Mouse (Mus musculus): ENCODE data around the gene Zfand3.

Gene Zfand3

DNA sequence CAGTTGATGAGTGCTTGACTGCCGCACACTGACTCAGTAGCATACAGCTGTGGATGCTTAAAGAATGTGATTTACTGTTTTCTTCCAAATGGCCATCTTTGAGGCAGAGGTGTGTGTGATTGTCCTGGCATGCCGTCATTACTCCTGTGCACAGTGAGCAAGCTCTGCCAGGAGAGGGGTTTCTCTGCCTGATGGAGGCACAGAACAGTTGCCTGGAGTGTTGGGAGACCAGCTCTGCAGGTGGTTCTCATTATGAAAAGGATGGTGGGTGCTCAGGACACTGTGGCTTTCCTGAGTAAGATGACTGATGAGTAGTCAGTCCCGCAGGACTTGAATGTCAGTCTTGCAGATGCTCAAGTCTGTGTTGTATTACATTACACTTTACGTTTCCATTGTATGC lies 149.6 kb downstream of the Zfand3 start:
- no peak for DNase-seq (ENCODE audit: low read depth)

- no peak for DNase-seq (ENCODE audit: low read depth)
These were observed 150.3 kb downstream of the Zfand3 start for GRCm38 (mm10) chr17:30154861-30155260.

DNA sequence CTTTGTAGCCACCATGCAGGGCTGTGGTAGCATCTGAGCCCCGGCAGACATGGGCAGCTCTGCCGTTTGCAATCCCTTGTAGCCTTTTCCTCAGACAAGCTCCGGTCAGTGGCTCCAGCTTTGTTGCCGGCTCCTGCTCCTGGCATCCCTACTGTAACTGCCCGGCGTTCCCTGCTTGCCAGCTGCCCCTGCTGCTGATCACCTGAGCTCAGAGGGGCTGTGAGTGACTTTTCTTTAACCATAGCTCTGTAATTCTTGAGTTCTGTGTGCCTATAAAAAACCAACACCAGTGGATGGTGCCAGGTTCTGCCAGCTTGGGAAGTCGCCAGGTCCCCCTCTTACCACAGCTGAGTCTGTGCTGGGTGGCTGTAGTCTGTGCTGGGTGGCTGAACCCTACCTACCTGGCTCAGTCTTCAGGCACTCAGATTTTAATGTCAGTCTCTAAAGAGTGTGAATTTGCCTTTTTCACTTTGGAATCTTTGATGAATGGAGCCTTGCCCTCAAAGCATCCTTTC lies 150.9 kb downstream of the Zfand3 start:
- DNase-seq (ENCODE audit: low read depth): no peak

GRCm38 (mm10) chr17:30158419-30159108 lies 154.0 kb downstream of the Zfand3 start:
- no peak for DNase-seq (ENCODE audit: low read depth)

DNA sequence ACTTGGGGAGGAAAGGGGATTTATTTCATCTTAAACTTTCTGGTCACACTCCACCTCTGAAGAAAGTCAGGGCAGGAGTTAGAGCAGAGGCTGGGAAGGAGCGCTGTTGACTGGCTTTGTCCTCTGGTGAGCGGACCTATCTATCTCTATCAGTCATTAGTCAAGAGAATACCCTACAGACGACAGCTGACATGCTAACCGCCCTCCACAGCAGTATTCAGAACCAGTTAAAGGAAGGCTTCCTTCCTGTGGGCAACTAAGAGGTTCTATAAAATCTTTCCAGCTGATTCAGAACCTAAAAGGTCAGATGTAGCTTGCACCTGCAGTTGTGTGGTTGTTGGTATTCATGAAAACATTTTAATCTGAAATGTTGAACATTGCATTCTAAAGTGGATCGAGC lies 154.8 kb downstream of the Zfand3 start:
- no peak for DNase-seq (ENCODE audit: low read depth)

- DNase-seq (ENCODE audit: low read depth): no peak
These were observed 156.4 kb downstream of the Zfand3 start for GRCm38 (mm10) chr17:30160823-30161432.

DNA sequence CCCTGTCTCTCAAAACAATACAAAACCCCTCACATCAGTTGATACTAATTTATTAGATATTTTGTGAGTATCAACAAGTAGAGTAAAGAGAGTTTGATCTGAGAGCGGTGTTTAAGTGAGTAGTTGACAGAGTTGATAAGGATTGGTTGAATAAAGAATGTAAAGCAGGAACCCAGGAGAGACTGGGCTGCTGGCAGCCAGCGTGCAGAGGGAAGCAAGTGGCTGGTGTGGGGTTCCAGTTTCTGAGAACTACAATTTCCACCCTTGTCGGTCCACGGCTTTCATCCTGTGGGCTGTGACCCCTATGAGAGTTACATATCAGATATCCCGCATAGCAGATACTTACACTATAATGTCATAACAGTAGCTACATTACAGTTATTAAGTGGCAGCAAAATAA lies 158.4 kb downstream of the Zfand3 start:
- DNase-seq (ENCODE audit: low read depth): no peak

- no peak for DNase-seq (ENCODE audit: low read depth)
These were observed 159.3 kb downstream of the Zfand3 start for GRCm38 (mm10) chr17:30163793-30164192.

DNA sequence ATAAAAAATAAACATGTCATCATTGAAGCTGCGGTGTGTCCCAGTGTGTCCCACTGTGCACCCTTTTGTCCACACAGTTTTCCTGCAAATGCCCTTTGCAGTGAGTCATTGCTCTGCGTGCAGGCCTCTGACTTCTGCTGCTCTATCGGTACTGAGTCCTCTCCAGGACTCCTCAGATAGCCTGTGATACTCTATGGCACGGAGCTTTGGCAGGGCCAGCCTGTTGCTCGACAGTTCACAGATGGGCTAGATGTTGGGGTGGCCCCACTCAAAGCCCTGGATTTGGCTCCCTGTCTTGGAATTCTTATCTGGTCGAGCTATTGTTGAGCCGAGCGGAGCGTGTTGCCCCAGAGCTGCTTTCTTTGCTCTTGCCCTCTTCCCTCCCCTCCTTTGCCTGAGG lies 160.3 kb downstream of the Zfand3 start:
- no peak for DNase-seq (ENCODE audit: low read depth)

GRCm38 (mm10) chr17:30177435-30177834 lies 172.9 kb downstream of the Zfand3 start:
- DNase-seq (ENCODE audit: low read depth): no peak

GRCm38 (mm10) chr17:30178402-30178801 lies 173.9 kb downstream of the Zfand3 start:
- DNase-seq (ENCODE audit: low read depth): no peak

DNA sequence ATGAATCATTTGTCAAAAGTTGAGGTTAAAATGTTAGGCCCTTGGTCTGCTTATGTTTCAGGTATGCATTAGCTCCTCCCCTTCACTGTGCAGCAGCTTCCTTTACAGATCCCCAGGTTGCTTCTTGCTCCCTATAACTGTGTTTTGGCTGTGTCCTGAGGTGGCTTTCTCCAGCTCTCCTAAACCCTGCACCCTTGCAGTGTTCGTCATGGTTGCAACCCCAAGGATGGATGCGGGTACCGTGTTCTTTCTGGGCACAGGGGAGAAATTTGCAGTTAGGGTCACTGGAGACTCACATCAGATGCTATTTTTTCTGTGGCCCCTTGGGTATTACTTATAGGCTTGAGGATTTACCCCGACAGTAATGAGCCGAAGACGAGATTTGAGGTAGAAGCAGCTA lies 175.7 kb downstream of the Zfand3 start:
- DNase-seq (ENCODE audit: low read depth): no peak

DNA sequence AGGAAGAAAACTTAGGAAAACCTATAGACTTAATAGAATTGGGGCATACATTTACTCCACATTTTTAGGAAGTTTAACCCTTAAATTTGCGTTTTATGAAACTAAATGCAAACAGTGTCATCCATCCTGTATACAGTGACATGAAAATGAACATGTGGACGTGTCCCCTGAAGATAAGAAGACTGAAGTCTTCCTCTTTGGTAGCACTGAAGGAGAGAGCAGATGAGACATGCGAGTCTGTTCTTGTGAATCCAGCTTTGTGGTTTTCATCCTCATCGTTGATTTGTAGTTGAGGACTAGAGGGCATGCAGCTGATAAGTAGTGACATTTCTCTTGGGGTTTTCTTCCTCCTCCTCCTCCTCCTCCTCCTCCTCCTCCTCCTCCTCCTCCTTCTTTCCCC lies 177.0 kb downstream of the Zfand3 start:
- DNase-seq (ENCODE audit: low read depth): no peak

GRCm38 (mm10) chr17:30182063-30182462 lies 177.5 kb downstream of the Zfand3 start:
- no peak for DNase-seq (ENCODE audit: low read depth)

DNA sequence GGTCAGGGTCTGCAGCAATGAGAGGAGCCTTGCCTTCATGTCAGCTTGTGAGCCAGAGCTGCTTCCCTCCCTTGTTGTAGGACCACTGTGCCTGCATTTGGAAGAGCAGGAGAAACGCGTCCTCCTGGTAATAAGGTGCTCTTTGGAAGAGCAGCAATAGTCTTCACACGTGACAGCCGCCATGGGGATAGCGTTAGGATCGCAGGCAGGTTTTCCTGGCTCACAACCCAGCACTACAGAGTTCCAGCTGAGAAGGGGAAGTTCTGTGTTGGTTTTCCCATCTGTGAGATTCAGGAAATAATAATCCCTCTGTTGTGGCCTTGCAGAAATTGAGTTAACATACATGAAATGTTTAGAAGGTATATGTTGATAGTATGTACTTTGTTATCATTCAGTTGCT lies 179.0 kb downstream of the Zfand3 start:
- DNase-seq (ENCODE audit: low read depth): no peak

DNA sequence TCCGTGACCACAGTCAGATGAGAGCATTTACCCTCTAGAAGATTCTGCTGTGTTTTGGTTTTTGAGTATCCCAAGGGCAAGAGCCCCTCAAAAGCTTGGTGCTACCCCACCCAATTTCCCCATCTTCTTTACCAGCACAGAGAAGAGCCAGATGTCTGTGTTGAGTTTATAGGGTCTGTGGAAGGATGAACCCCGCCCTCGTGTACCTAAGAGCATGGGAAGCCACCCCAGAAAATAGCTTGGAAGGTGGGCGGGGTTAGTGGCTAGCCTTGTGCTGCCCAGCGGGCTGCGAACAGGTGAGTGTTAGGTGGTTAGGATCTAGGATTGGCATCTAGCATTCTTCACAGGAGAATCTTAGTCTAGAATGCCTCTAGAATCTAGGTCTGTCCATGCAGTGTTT lies 182.6 kb downstream of the Zfand3 start:
- no peak for DNase-seq (ENCODE audit: low read depth)

- DNase-seq (ENCODE audit: low read depth): no peak
These were observed 183.0 kb downstream of the Zfand3 start for GRCm38 (mm10) chr17:30187581-30187980.

DNA sequence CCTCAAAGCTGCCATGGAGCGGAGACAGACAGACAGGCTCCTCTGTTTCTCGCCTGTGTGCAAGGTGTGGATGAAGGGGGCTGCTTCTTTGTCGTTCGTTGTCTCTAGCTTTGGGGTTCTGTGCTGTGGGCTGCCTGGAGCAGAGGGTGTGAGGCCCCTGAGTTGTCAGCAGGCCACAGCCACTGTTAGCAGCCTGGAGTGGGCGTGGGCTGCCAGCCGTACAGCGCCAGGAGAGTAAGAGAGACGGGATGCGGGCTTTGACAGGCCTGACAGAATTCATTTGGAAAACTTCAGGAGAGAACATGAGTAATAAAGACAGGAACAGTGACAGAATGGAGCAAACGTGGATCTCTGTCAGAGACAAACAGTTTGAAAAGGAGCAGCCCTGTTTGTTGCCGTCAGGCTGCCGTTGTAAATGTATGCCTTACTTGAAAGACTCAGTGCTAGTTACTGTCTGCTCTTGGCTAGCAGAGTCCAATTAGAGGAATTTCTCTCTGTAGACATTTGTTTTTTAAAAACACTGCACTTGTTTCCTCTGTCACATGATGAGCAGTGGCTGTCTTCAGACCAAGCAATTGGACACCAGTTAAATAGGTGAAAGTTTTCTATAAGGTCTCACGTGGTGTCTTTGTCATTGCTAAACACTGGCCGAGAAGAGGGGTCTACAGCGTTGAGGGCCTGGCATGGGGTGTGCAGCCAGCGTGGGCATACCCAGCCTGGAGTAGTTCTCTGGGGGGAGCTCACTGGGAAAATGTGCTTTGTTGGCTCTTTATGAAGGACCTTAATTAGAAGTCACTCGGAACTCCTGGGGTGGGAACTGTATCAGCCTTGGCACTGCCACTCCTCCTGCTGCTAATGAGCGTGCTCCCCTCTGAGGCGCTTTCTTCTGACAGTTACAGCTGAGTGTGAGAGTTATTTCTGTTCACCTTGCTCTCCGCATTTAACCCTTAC lies 183.8 kb downstream of the Zfand3 start:
- no peak for DNase-seq (ENCODE audit: low read depth)

DNA sequence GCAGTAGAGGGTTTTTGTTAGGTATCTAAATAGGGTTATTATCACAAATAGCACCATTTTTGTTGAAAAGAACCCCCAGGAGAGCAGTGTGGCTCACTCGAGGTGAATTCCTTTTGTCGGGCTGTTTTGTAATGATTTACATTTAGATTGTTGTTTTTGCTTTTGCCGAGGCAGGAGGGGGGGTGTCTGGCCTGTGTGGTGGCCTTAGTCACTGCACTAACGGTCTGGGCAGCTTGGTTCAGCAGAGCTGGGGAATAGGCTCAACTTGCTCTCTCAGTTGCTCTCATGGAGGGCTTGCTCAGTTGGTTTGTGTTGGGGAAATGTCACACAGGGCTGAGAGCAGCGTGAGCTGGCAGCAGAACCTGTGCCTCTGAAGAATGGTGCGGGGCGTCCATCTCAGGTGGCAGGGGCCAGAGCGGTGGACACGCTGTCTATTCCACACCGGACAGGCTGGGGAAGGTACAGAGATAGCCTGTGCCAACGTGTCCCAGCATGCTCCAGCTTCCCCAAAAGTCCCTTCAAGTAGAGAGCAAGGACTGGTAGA lies 186.6 kb downstream of the Zfand3 start:
- no peak for DNase-seq (ENCODE audit: low read depth)

- DNase-seq (ENCODE audit: low read depth): no peak
These were observed 188.0 kb downstream of the Zfand3 start for GRCm38 (mm10) chr17:30192416-30193005.

DNA sequence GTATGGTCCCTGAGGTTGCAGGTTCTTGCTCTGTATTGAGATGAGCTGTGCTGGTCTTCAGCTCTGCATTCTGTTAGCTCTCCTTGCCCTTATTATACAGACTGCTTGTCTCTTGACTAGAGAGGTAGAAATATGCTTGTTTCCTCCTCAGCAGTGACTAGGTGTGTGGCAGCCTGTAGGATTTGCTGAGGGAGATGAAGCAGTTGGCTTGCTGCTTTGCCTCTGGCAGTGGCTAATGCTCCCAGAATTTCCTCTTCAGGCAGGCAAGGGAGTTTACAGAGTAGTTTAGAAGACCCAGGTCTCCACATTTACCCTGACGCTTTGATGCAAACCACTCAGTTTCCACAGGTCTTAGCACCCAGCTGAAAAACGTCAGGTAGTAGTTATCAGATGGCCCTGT lies 189.1 kb downstream of the Zfand3 start:
- no peak for DNase-seq (ENCODE audit: low read depth)

GRCm38 (mm10) chr17:30194091-30194490 lies 189.6 kb downstream of the Zfand3 start:
- DNase-seq (ENCODE audit: low read depth): no peak

Data from c-Kit-positive CD71-positive TER-119-negative erythroid progenitor cells, embryonic 14.5 days (primary cell).